Mouse (Mus musculus): ENCODE results near the gene Olfr994. TPM values are rescaled to one million over a fixed set of nuclear protein-coding genes. Genes with fewer than 3 reads are reported as not detected.

The Olfr994 gene
- polyA plus RNA-seq (2015; fragmentation: Nextera tagmentation; extraction: Ambion mirVana) = not detected in 2 replicates

DNA sequence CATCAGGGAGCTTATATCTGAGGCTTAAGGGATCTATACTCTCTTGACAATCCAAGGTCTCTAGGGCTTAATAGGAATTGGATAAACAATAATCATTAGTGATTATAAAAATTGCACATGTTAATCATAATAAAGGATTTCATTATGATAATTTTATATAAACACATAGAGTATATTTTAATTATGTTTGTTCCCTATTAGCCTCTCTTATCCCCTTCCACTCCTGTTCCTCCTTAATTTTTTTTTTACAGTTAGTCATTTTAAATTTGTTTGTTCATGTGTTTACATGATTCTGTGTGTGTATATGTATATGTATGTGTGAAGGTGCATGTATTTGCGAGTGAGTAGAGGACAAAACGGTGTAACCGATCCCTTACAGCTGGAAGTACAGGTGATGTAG lies at the start of gene Olfr994:
Olfr994 (minus strand) TSS at position 101 of the 400 bp plus-strand sequence.
- no peak for DNase-seq (ENCODE audit: low spot score)

DNA sequence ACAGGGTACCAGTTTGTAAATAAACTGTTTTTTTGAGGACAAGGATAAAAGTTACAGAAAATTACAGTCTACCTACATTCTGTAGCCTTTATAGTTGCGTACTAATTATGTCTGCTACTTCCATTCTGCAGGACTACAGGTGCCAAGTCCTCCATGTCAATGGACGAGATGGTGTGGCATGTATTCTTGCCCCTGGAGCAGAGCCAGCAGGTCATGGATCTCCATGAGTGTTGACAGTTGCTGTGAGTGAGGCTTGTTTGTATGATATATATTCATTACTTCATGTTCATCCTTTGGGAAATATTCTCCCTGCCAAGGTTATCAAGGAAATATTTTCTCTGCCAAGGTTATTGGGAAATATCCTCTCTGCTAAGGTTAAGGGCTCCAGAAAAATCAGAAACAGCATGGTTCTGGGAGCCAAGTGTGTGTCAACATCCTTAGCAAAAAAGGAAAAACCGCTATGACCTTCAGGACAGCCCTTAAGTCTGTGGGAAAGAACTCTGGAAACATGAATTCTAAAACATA lies 30.6 kb upstream of the Olfr994 start:
- no peak for DNase-seq (ENCODE audit: low spot score)

DNA sequence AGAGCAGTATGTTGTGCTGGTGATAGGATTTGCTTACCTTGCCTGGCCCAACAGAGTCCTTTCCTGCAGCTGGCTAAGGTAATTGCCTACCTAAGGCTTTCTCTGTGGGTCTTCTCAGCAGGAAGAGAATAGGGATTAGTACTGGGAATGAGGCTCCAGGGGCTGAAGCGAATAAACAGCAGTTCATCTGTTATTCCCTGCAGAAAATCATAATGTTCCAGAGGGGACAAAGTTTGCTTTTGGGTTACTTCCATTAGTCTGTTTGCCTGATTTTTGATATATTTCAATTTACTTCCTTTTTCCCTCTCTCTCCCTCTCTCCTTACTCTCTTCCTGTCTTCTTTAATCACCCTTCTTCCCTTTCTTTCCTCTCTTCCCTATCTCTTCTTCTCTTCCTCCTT lies 7.3 kb upstream of the Olfr994 start, which contains the start of gene Olfr995:
Olfr995 (minus strand) TSS at position 101 of the 400 bp plus-strand sequence.
- no peak for DNase-seq (ENCODE audit: low spot score)

DNA sequence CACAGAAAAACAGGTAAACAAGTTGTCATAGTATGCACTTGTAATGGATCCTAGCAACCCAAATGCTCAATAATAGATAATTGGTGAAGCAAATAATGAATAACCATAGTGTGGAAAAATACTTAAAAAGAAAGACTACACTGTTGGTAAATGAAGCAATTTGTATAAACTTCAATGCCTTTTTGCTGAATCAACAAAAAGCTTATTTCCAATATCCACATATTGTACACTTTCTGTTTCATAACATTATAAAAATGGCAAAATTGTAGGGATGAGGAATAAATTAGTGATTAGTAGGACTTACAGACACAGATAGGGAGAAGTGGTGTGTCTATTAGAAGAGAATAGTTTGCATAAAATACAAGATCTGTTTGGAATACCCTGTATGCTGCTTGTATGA lies 6.3 kb upstream of the Olfr994 start:
- DNase-seq (ENCODE audit: low spot score) = no peak

DNA sequence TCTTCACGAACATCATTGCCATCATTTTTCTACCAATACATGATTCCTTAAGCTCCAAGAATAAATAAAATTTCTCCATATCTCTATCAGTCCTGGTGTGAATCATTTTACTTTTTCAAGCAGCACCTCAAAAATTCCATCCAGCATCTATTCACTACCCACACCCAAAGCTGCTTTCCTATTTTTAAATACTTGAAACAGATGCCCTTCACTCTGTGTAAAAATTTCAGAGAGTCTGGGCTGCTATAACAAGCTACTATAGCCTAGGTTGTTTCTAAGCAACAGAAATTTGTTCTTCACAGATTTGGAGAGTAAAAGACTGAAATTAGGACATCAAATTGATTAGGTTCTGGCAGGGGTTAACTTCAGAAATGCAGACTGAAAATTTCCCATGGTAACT lies 10.4 kb downstream of the Olfr994 start:
- no peak for DNase-seq (ENCODE audit: low spot score)

DNA sequence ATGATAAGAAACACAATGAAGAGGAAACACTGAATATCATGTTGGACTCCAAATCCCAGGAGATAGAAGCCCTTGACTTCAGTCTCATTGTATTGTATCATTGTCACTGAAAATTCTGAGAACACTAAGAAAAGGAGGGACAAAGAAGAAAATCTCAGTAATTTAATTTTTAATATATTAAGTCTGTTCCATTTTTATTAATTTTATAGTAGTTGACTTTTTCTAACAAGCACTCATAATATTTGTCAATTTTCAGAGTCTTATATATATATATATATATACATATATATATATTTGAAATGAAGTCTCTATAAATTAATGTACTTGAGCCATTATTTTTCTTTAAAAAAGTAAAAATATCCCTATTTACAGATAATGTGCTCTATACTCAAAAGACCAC lies 21.5 kb downstream of the Olfr994 start, which contains the start of gene Olfr993:
Olfr993 (minus strand) TSS at position 101 of the 400 bp plus-strand sequence.
- DNase-seq (ENCODE audit: low spot score) = no peak

DNA sequence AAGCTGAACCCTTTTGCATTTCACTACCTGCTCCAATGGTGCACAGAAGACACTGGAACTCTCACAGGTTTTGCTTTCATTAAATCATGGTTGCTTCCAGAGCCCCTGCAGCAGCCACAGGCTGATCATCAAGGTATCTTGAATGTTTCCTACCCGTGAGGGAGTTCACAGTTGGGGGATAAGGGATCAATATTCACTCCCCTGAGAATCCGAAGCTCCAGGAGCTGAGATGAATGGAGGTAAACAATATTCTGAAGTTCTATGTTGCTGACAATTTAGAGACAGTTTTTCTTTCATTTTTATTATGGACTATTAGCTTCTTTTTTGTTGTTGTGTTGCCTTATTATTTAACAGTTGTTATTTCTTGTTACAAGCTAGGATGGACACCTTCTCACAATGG lies 26.9 kb downstream of the Olfr994 start, which contains the start of gene Olfr992:
Olfr992 (minus strand) TSS at position 101 of the 400 bp plus-strand sequence.
- DNase-seq (ENCODE audit: low spot score) = no peak

Other genes with a start within 250 kb of the Olfr994 start
- gene Lrrc55, start 239.3 kb downstream of the Olfr994 start, polyA plus RNA-seq (2015; fragmentation: Nextera tagmentation; extraction: Ambion mirVana) = 0.13 and 0.17 TPM in 2 replicates
- not detected in 2 replicates for gene Olfr987, start 97.1 kb downstream of the Olfr994 start, polyA plus RNA-seq (2015; fragmentation: Nextera tagmentation; extraction: Ambion mirVana)
- not detected in 2 replicates for gene Olfr988, start 73.2 kb downstream of the Olfr994 start, polyA plus RNA-seq (2015; fragmentation: Nextera tagmentation; extraction: Ambion mirVana)
- gene Olfr992, start 27.0 kb downstream of the Olfr994 start, polyA plus RNA-seq (2015; fragmentation: Nextera tagmentation; extraction: Ambion mirVana) = not detected in 2 replicates
- not detected in 2 replicates for gene Olfr993, start 21.6 kb downstream of the Olfr994 start, polyA plus RNA-seq (2015; fragmentation: Nextera tagmentation; extraction: Ambion mirVana)
- not detected in 2 replicates for gene Olfr995, start 7.2 kb upstream of the Olfr994 start, polyA plus RNA-seq (2015; fragmentation: Nextera tagmentation; extraction: Ambion mirVana)
- 1.6 and 1.8 TPM in 2 replicates for gene 4833423E24Rik, start 82.6 kb upstream of the Olfr994 start, polyA plus RNA-seq (2015; fragmentation: Nextera tagmentation; extraction: Ambion mirVana)
- gene Olfr996, start 142.8 kb upstream of the Olfr994 start, polyA plus RNA-seq (2015; fragmentation: Nextera tagmentation; extraction: Ambion mirVana) = not detected in 2 replicates
- gene Olfr998, start 152.5 kb upstream of the Olfr994 start, polyA plus RNA-seq (2015; fragmentation: Nextera tagmentation; extraction: Ambion mirVana) = not detected in 2 replicates
- not detected in 2 replicates for gene Olfr1000, start 175.5 kb upstream of the Olfr994 start, polyA plus RNA-seq (2015; fragmentation: Nextera tagmentation; extraction: Ambion mirVana)
- not detected in 2 replicates for gene Olfr1002, start 214.3 kb upstream of the Olfr994 start, polyA plus RNA-seq (2015; fragmentation: Nextera tagmentation; extraction: Ambion mirVana)
- not detected in 2 replicates for gene Olfr154, start 228.0 kb upstream of the Olfr994 start, polyA plus RNA-seq (2015; fragmentation: Nextera tagmentation; extraction: Ambion mirVana)
- gene Olfr1006, start 242.3 kb upstream of the Olfr994 start, polyA plus RNA-seq (2015; fragmentation: Nextera tagmentation; extraction: Ambion mirVana) = not detected in 2 replicates